Comparison of ENCODE assay signal across 9 mouse cellular contexts in genomic region chr5:5648817-5649569, GRCm38 (mm10). TPM values are rescaled to one million over a fixed set of nuclear protein-coding genes. Genes with fewer than 3 reads are reported as not detected.
A peak's percentile ranks its signal among the peaks of the same experiment; 100 is the strongest.
DNase-seq lines count a peak whose midpoint lies in the region; ATAC-seq and TF ChIP-seq lines count a peak whose summit lies in the region.
"Had no signal": no experiment of that assay in that cellular context is flagged by ENCODE, and none has a peak within 500 bp of the region (broad histone marks: within the 10 kb centered on the region; RNA-seq: fewer than 3 reads in every experiment).

No protein-coding gene starts in this region.

- WGBS in hindbrain, embryonic 12.5 days = 72% methylated on average over 6 of the region's 6 CpGs
- WGBS in thymus, adult 2 months = 66% methylated on average over 6 of the region's 6 CpGs

- H3K4me1 ChIP-seq in hindbrain, embryonic 12.5 days = no peaks in the 10 kb centered on the region
- H3K4me1 ChIP-seq in thymus, adult 2 months (replicated peaks; ENCODE audit: control insufficient read depth, insufficient read depth, low read length) = no peaks in the 10 kb centered on the region

- H3K27me3 ChIP-seq in hindbrain, embryonic 12.5 days = no peaks in the 10 kb centered on the region
- H3K27me3 ChIP-seq in thymus, adult 2 months (ENCODE audit: control insufficient read depth, insufficient read depth, low read length) = no peaks in the 10 kb centered on the region

- no peak for ATAC-seq in hindbrain, embryonic 12.5 days (ENCODE audit: low FRiP score)
- ATAC-seq: activated CD4-positive, CD25-positive, alpha-beta regulatory T cell, adult 4 months had no signal

- no peak overlapping the region for H3K9ac ChIP-seq in hindbrain, embryonic 12.5 days

- no peak for TF ChIP-seq CTCF in thymus, adult 2 months (IDR thresholded peaks at IDR 0.05; ENCODE audit: borderline replicate concordance, control insufficient read depth, extremely low read depth, insufficient read depth, low read length, poor library complexity)

- H3K4me3 ChIP-seq in hindbrain, embryonic 12.5 days = no peak overlapping the region
- no peak overlapping the region for H3K4me3 ChIP-seq in thymus, adult 2 months (ENCODE audit: control insufficient read depth, insufficient read depth, low read length)

- H3K4me2 ChIP-seq in hindbrain, embryonic 12.5 days (replicated peaks) = no peak overlapping the region

- no peaks in the 10 kb centered on the region for H3K9me3 ChIP-seq in hindbrain, embryonic 12.5 days (replicated peaks)

- no peak for TF ChIP-seq POLR2A in thymus, adult 2 months (IDR thresholded peaks at IDR 0.05; ENCODE audit: control insufficient read depth, extremely low read depth, insufficient read depth, low read length, poor library complexity)

- H3K27ac ChIP-seq in hindbrain, embryonic 12.5 days = no peak overlapping the region
- H3K27ac ChIP-seq in thymus, adult 2 months (ENCODE audit: control insufficient read depth, insufficient read depth, low read length) = no peak overlapping the region

- no peaks in the 10 kb centered on the region for H3K36me3 ChIP-seq in hindbrain, embryonic 12.5 days
- H3K36me3 ChIP-seq in thymus, adult 2 months (ENCODE audit: control insufficient read depth, insufficient read depth, low read length) = no peaks in the 10 kb centered on the region

- peak; percentile 15 for DNase-seq in adrenal gland, postnatal 14 days
- DNase-seq in adrenal gland, postnatal 25 days = no peak
- DNase-seq in urinary bladder, postnatal 14 days (ENCODE audit: low spot score) = peak; percentile 25
- DNase-seq in urinary bladder, adult 2 months (ENCODE audit: low spot score) = no peak
- DNase-seq in layer of hippocampus, adult 9-11 months = peak; percentile 70
- no peak for DNase-seq in c-Kit-positive CD71-positive TER-119-positive erythroid progenitor cells, embryonic 14.5 days (ENCODE audit: low spot score)
- no peak for DNase-seq in thymus, adult 2 months

RNA-seq across cellular contexts. Expression of gene Cfap69, which starts 15.0 kb away (rescaled TPM):
- total RNA-seq in adrenal gland, postnatal 14 days (2021) = 6.8 TPM in 2 replicates
- total RNA-seq in adrenal gland, postnatal 25 days (2021) = 9.7 and 16.0 TPM in 2 replicates
- 3.1 and 3.2 TPM in 2 replicates for polyA plus RNA-seq in urinary bladder, adult 2 months (2012; rRNA removed)
- 9.1 and 11.5 TPM in 2 replicates for polyA plus RNA-seq in hindbrain, embryonic 12.5 days (2016; fragmentation: Nextera tagmentation; extraction: Ambion mirVana)
- polyA plus RNA-seq in thymus, adult 2 months (2012; rRNA removed) = 0.34 and 0.41 TPM in 2 replicates
- polyA plus RNA-seq: activated CD4-positive, CD25-positive, alpha-beta regulatory T cell, adult 4 months had no signal

RNA-seq across cellular contexts. Expression of gene Steap2, which starts 45.4 kb away (rescaled TPM):
- total RNA-seq in adrenal gland, postnatal 14 days (2021) = 35.8 and 41.6 TPM in 2 replicates
- total RNA-seq in adrenal gland, postnatal 25 days (2021) = 37.9 and 39.0 TPM in 2 replicates
- polyA plus RNA-seq in urinary bladder, adult 2 months (2012; rRNA removed) = 9.6 and 13.2 TPM in 2 replicates
- 5.7 and 6.3 TPM in 2 replicates for polyA plus RNA-seq in hindbrain, embryonic 12.5 days (2016; fragmentation: Nextera tagmentation; extraction: Ambion mirVana)
- polyA plus RNA-seq in thymus, adult 2 months (2012; rRNA removed) = 0.23 and 0.42 TPM in 2 replicates

Comparison
In these comparisons a context has a peak if more than half of its experiments do, and no peak if none do; other contexts are left out.
1. DNase-seq: peak in adrenal gland, postnatal 14 days (single experiment), urinary bladder, postnatal 14 days (single experiment) and layer of hippocampus, adult 9-11 months (single experiment); none in adrenal gland, postnatal 25 days (single experiment), urinary bladder, adult 2 months (single experiment), c-Kit-positive CD71-positive TER-119-positive erythroid progenitor cells, embryonic 14.5 days (single experiment) and thymus, adult 2 months (single experiment).